Mouse (Mus musculus) embryonic facial prominence, embryonic 11.5 days (tissue): ENCODE results near the gene Nhej1. TPM values are rescaled to one million over a fixed set of nuclear protein-coding genes. Genes with fewer than 3 reads are reported as not detected.

ENCODE experiments used
- ATAC-seq: fragments of 200-750 bp; cut with Nextera tagmentation; replicated peaks from 2 replicates; pipeline ENCODE4 v1.8.0; 2017; ENCODE audit warnings: low read depth; ENCODE audit not compliant: insufficient number of reproducible peaks, low FRiP score, low TSS enrichment
- DNase-seq: peaks from one replicate; pipeline ENCODE4 v3.0.0-alpha.2; 2015; ENCODE audit warnings: low spot score
- H3K27ac ChIP-seq: fragments of 300-500 bp; sonication (generic); replicated peaks from 2 replicates; pipeline ENCODE4 v1.5.1; 2014; ENCODE audit warnings: mild to moderate bottlenecking, low read depth, low read length, control low read depth
- H3K27me3 ChIP-seq: fragments of 300-500 bp; sonication (generic); 2 replicates; pipeline ENCODE4 v1.6.1; 2014; ENCODE audit warnings: mild to moderate bottlenecking, low read length, moderate library complexity, mixed read lengths; ENCODE audit not compliant: control insufficient read depth, insufficient read depth
- H3K36me3 ChIP-seq: fragments of 300-500 bp; sonication (generic); replicated peaks from 2 replicates; pipeline ENCODE4 v1.6.1; 2014; ENCODE audit warnings: low read depth, mild to moderate bottlenecking, low read length, moderate library complexity, mixed read lengths; ENCODE audit not compliant: control insufficient read depth, insufficient read depth
- H3K4me1 ChIP-seq: fragments of 300-500 bp; sonication (generic); 2 replicates; pipeline ENCODE4 v1.6.1; 2014; ENCODE audit warnings: low read length, mixed read lengths; ENCODE audit not compliant: control insufficient read depth, insufficient read depth
- H3K4me2 ChIP-seq: fragments of 300-500 bp; sonication (generic); 2 replicates; pipeline ENCODE4 v1.6.1; 2014; ENCODE audit warnings: low read depth, mild to moderate bottlenecking, control low read depth, low read length, moderate library complexity
- H3K4me3 ChIP-seq: fragments of 300-500 bp; sonication (generic); 2 replicates; pipeline ENCODE4 v1.5.1; 2014; ENCODE audit warnings: low read depth, low read length, control low read depth
- H3K9ac ChIP-seq: fragments of 300-500 bp; sonication (generic); replicated peaks from 2 replicates; pipeline ENCODE4 v1.6.1; 2014; ENCODE audit warnings: mild to moderate bottlenecking, control low read depth, low read length
- H3K9me3 ChIP-seq: fragments of 300-500 bp; sonication (generic); replicated peaks from 2 replicates; pipeline ENCODE4 v1.6.1; 2016; ENCODE audit warnings: mild to moderate bottlenecking, low read length, inconsistent platforms, mixed read lengths; ENCODE audit not compliant: control insufficient read depth
- WGBS: fragments of 180-500 bp; shearing (Covaris S2); extraction: QIAGEN DNeasy Blood & Tissue Kit; methylation state at CpG from one replicate; pipeline ENCODE4 v1.1.7; 2014; 5-methylcytosine and 5-hydroxymethylcytosine counted together
- polyA plus RNA-seq: library from polyadenylated mRNA; unstranded; fragments of >200 nt; fragmentation: Nextera tagmentation; extraction: Ambion mirVana; gene quantifications from 2 replicates; pipeline ENCODE4 v1.2.1, GENCODE M21; 2014

Nhej1 gene
- polyA plus RNA-seq, 1 experiment from 2014 or later: 12.0 TPM

DNA sequence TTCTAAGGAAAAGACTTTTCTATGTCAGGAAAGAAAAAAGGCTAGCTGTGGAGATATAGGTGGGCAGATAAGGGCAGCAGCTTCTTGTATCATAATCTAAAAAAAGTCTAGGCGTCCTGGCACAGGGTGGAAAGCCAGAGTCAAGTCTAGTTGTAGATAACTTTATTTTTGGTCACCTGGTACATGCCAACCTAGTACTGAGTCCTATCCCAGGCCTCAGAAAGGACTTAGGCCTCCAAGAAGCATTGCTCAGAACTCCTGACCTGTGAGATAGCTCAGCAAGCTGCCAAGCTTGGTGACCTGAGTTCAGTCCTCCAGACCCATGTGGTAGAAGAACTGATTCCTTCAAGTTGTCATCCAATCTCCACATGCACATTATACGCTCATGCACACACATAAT lies 76.4 kb downstream of the Nhej1 start:
- Histone ChIP-seq H3K27ac (no peak overlapping the region), H3K27me3 (no peaks in the 10 kb centered on the region), H3K9ac (no peak overlapping the region), H3K36me3 (no peaks in the 10 kb centered on the region), H3K4me1 (no peaks in the 10 kb centered on the region), H3K4me3 (no peak overlapping the region), H3K4me2 (no peak overlapping the region), H3K9me3 (no peaks in the 10 kb centered on the region)
- DNase-seq (no peak), ATAC-seq (no peak)
- WGBS: 77% methylated on average over 2 of the region's 2 CpGs

GRCm38 (mm10) chr1:75048041-75048440 lies 77.0 kb downstream of the Nhej1 start:
- Histone ChIP-seq H3K4me2 (no peak overlapping the region), H3K4me3 (no peak overlapping the region), H3K4me1 (no peaks in the 10 kb centered on the region), H3K36me3 (no peaks in the 10 kb centered on the region), H3K9ac (no peak overlapping the region), H3K9me3 (no peaks in the 10 kb centered on the region), H3K27me3 (no peaks in the 10 kb centered on the region), H3K27ac (no peak overlapping the region)
- DNase-seq (no peak), ATAC-seq (no peak)
- 80% methylated on average over 4 of the region's 4 CpGs for WGBS

DNA sequence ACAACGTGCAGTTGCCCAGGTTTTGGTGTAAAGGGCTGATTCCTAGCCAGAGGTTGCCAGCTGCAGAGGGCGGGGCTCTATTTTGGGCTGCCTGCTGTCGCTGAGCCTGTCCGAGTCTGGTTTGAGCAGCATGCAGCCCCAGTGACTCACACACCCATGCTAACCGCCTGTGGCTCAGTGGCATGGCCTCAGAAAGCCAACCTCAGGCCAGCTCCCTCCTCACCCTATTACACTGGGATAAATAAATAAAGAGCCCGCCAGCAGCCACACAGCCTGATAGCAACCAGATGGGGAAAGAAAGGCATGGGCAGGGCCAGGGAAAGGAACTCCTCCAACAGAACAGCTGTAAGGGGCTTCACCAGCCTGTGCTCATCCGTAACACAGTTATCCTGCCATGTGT lies 84.6 kb downstream of the Nhej1 start:
- Histone ChIP-seq H3K27me3 (no peaks in the 10 kb centered on the region), H3K4me2 (no peak overlapping the region), H3K9ac (no peak overlapping the region), H3K4me1 (no peaks in the 10 kb centered on the region), H3K9me3 (no peaks in the 10 kb centered on the region), H3K36me3 (no peaks in the 10 kb centered on the region), H3K4me3 (no peak overlapping the region), H3K27ac (no peak overlapping the region)
- ATAC-seq (no peak), DNase-seq (peak; percentile 70)
- WGBS: 27% methylated on average over 7 of the region's 7 CpGs

GRCm38 (mm10) chr1:75032041-75032440 lies 93.0 kb downstream of the Nhej1 start:
- no peak overlapping the region for H3K27ac ChIP-seq
- DNase-seq: no peak
- no peak for ATAC-seq
- H3K4me3 ChIP-seq: no peak overlapping the region
- no peaks in the 10 kb centered on the region for H3K4me1 ChIP-seq
- H3K9me3 ChIP-seq: no peaks in the 10 kb centered on the region
- no peaks in the 10 kb centered on the region for H3K27me3 ChIP-seq
- WGBS: 88% methylated on average over 10 of the region's 10 CpGs
- H3K36me3 ChIP-seq: no peaks in the 10 kb centered on the region
- H3K9ac ChIP-seq: no peak overlapping the region
- H3K4me2 ChIP-seq: no peak overlapping the region

GRCm38 (mm10) chr1:75027061-75027779 lies 97.8 kb downstream of the Nhej1 start:
- Histone ChIP-seq H3K36me3 (no peaks in the 10 kb centered on the region), H3K4me1 (no peaks in the 10 kb centered on the region), H3K4me2 (no peak overlapping the region), H3K27ac (no peak overlapping the region), H3K27me3 (no peaks in the 10 kb centered on the region), H3K4me3 (no peak overlapping the region), H3K9me3 (no peaks in the 10 kb centered on the region), H3K9ac (no peak overlapping the region)
- 42% methylated on average over 2 of the region's 2 CpGs for WGBS
- DNase-seq (no peak), ATAC-seq (no peak)

GRCm38 (mm10) chr1:75024419-75025199 lies 100.4 kb downstream of the Nhej1 start:
- DNase-seq (no peak), ATAC-seq (no peak)
- H3K4me3 ChIP-seq: no peak overlapping the region
- 82% methylated on average over 7 of the region's 7 CpGs for WGBS
- no peaks in the 10 kb centered on the region for H3K4me1 ChIP-seq
- no peaks in the 10 kb centered on the region for H3K9me3 ChIP-seq
- H3K4me2 ChIP-seq: no peak overlapping the region
- no peak overlapping the region for H3K9ac ChIP-seq
- H3K27me3 ChIP-seq: no peaks in the 10 kb centered on the region
- no peaks in the 10 kb centered on the region for H3K36me3 ChIP-seq
- H3K27ac ChIP-seq: no peak overlapping the region

- no peak overlapping the region for H3K4me2 ChIP-seq
- no peaks in the 10 kb centered on the region for H3K9me3 ChIP-seq
- no peaks in the 10 kb centered on the region for H3K4me1 ChIP-seq
- no peak overlapping the region for H3K9ac ChIP-seq
- 72% methylated on average over 5 of the region's 5 CpGs for WGBS
- no peak overlapping the region for H3K4me3 ChIP-seq
- ATAC-seq (no peak), DNase-seq (no peak)
- H3K27me3 ChIP-seq: no peaks in the 10 kb centered on the region
- no peak overlapping the region for H3K27ac ChIP-seq
- H3K36me3 ChIP-seq: no peaks in the 10 kb centered on the region
Measured at GRCm38 (mm10) chr1:75022216-75022615, 102.8 kb downstream of the Nhej1 start.

DNA sequence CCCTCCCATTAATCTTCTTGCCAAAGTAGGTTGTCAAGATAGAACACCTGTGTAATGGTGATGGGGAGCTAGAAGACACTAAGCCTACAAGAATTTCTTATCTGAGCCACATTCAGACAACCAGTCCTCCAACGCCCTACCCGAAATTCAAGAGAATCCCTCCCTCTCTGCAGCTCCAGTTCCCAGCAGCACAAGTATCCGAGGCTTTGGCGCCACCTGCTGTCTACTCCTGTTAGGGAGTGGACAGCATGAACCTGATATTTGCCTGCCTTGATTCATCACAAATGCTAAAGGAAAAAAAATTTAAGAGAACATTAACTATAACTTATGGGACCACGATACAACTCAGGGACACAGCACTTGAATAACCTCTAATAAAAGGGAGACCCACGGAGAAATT lies 108.2 kb downstream of the Nhej1 start:
- Histone ChIP-seq H3K4me3 (no peak overlapping the region), H3K4me1 (peaks cover 3% of the 10 kb centered on the region), H3K27ac (no peak overlapping the region), H3K9ac (no peak overlapping the region), H3K4me2 (no peak overlapping the region), H3K27me3 (no peaks in the 10 kb centered on the region), H3K9me3 (no peaks in the 10 kb centered on the region), H3K36me3 (no peaks in the 10 kb centered on the region)
- 4% methylated on average over 6 of the region's 6 CpGs for WGBS
- ATAC-seq (no peak), DNase-seq (peak; percentile 89)
